Mouse (Mus musculus) midbrain, embryonic 13.5 days (tissue): ENCODE measurements around the gene Gapvd1. TPM values are rescaled to one million over a fixed set of nuclear protein-coding genes. Genes with fewer than 3 reads are reported as not detected.
"Not testable (repeated sequence)": the region's sequence is repeated elsewhere in the genome, so short reads cannot be mapped to it uniquely, and the experiment has no call there.

ENCODE experiments used
- ATAC-seq: fragments of 200-750 bp; cut with Nextera tagmentation; 2 replicates; pipeline ENCODE4 v1.8.0; 2017; ENCODE audit warnings: mild to moderate bottlenecking, moderate TSS enrichment, moderate library complexity
- H3K27ac ChIP-seq: fragments of 300-500 bp; sonication (generic); 2 replicates; pipeline ENCODE4 v1.5.1; 2015; ENCODE audit warnings: inconsistent platforms, mild to moderate bottlenecking, moderate library complexity
- H3K27me3 ChIP-seq: fragments of 300-500 bp; sonication (generic); 2 replicates; pipeline ENCODE4 v1.6.1; 2015; ENCODE audit warnings: mild to moderate bottlenecking, inconsistent platforms
- H3K36me3 ChIP-seq: fragments of 300-500 bp; sonication (generic); 2 replicates; pipeline ENCODE4 v1.6.1; 2015; ENCODE audit warnings: mild to moderate bottlenecking, inconsistent platforms
- H3K4me1 ChIP-seq: fragments of 300-500 bp; sonication (generic); replicated peaks from 2 replicates; pipeline ENCODE4 v1.6.1; 2015; ENCODE audit warnings: inconsistent platforms
- H3K4me2 ChIP-seq: fragments of 300-500 bp; sonication (generic); replicated peaks from 2 replicates; pipeline ENCODE4 v1.6.1; 2015; ENCODE audit warnings: moderate library complexity, mild to moderate bottlenecking, inconsistent platforms
- H3K4me3 ChIP-seq: fragments of 300-500 bp; sonication (generic); replicated peaks from 2 replicates; pipeline ENCODE4 v1.5.1; 2015; ENCODE audit warnings: mild to moderate bottlenecking, inconsistent platforms
- H3K9ac ChIP-seq: fragments of 300-500 bp; sonication (generic); replicated peaks from 2 replicates; pipeline ENCODE4 v1.6.1; 2015; ENCODE audit warnings: mild to moderate bottlenecking, inconsistent platforms
- H3K9me3 ChIP-seq: fragments of 300-500 bp; sonication (generic); 2 replicates; pipeline ENCODE4 v1.6.1; 2016; ENCODE audit warnings: mild to moderate bottlenecking, inconsistent platforms
- WGBS: fragments of 180-500 bp; shearing (Covaris S2); methylation state at CpG from one replicate; pipeline ENCODE4 v1.1.7; 2015; 5-methylcytosine and 5-hydroxymethylcytosine counted together
- polyA plus RNA-seq: library from polyadenylated mRNA; unstranded; fragments of >200 nt; fragmentation: Nextera tagmentation; extraction: Ambion mirVana; gene quantifications from 2 replicates; pipeline ENCODE4 v1.2.1, GENCODE M21; 2015

The Gapvd1 gene
- polyA plus RNA-seq, 1 experiment from 2014 or later, result 126 TPM

DNA sequence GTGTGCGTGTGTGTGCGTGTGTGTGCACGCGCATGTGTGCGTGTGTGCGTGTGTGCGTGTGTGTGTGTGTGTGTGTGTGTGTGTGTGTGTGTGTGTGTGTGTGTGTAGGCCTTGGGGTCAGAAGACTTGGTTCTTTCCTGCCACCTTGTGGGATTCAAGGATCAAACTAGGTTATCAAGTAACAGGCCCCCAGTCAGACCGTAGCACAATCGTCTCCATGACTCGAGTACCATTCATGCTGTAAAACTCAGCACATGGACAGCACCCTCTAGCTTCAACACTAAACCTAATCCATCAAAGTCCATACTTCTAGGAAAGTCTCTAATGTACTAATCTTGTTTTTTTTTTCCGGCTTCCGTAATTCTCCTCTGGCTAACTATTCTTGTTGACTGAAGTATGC is 9.8 kb upstream of the Gapvd1 start:
- H3K27ac ChIP-seq, result no peak overlapping the region
- H3K9ac ChIP-seq, result no peak overlapping the region
- H3K36me3 ChIP-seq, result no peaks in the 10 kb centered on the region
- no peaks in the 10 kb centered on the region for H3K9me3 ChIP-seq
- H3K4me1 ChIP-seq, result no peaks in the 10 kb centered on the region
- WGBS, result 85% methylated on average over 12 of the region's 12 CpGs
- no peak overlapping the region for H3K4me3 ChIP-seq
- ATAC-seq, result no peak
- no peak overlapping the region for H3K4me2 ChIP-seq
- H3K27me3 ChIP-seq, result no peaks in the 10 kb centered on the region

DNA sequence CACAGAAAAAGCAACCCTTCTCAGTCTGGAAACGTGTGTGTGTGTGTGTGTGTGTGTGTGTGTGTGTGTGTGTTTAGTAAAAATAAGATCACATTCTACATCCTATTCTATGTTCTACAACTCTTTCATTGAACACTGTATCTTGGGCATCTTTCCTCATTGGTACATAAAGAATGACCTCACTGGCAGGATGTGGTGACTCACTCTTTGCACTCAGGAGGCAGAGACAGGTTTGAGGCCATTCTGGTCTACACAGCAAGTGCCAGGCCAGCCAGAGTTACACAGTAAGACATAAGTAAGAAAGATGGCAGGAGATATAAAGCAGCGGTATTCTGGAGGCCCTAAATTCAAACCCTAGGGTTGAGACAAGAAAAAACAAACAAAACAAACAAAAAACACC is 7.8 kb upstream of the Gapvd1 start:
- Histone ChIP-seq H3K4me2 (no peak overlapping the region), H3K4me3 (no peak overlapping the region), H3K27me3 (no peaks in the 10 kb centered on the region), H3K27ac (no peak overlapping the region), H3K36me3 (no peaks in the 10 kb centered on the region), H3K9me3 (no peaks in the 10 kb centered on the region), H3K4me1 (no peaks in the 10 kb centered on the region), H3K9ac (no peak overlapping the region)
- no peak for ATAC-seq
- WGBS, result 77% methylated on average over 2 of the region's 2 CpGs

DNA sequence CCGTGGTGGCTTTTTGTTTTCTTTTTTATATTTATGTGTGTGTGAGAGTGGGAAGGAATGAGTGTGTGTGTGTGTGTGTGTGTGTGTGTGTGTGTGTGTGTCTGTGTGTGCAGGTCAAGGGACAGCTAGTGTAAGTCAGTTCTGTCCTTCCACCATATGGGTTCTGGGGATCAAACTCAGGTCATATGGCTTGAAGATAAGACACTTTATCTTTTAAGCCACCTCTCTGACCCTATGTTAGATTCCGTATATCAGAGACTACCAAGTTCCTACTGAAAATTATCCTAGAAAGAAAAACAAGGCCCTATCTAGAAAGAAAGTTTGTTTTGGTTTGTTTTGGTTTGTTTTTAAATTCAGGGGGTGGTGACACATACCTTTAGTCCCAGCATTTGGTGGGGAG is 7.1 kb upstream of the Gapvd1 start:
- Histone ChIP-seq H3K36me3 (no peaks in the 10 kb centered on the region), H3K9ac (no peak overlapping the region), H3K27me3 (no peaks in the 10 kb centered on the region), H3K9me3 (no peaks in the 10 kb centered on the region), H3K27ac (no peak overlapping the region), H3K4me3 (no peak overlapping the region), H3K4me1 (no peaks in the 10 kb centered on the region), H3K4me2 (no peak overlapping the region)
- no peak for ATAC-seq
- WGBS, result 90% methylated on average over 2 of the region's 2 CpGs

GRCm38 (mm10) chr2:34761272-34761671 is 6.2 kb upstream of the Gapvd1 start:
- not testable (repeated sequence) for H3K36me3 ChIP-seq, ATAC-seq, H3K4me2 ChIP-seq, H3K4me1 ChIP-seq, H3K9me3 ChIP-seq, H3K4me3 ChIP-seq, H3K27me3 ChIP-seq, H3K9ac ChIP-seq, H3K27ac ChIP-seq
- 92% methylated on average over 5 of the region's 5 CpGs for WGBS

DNA sequence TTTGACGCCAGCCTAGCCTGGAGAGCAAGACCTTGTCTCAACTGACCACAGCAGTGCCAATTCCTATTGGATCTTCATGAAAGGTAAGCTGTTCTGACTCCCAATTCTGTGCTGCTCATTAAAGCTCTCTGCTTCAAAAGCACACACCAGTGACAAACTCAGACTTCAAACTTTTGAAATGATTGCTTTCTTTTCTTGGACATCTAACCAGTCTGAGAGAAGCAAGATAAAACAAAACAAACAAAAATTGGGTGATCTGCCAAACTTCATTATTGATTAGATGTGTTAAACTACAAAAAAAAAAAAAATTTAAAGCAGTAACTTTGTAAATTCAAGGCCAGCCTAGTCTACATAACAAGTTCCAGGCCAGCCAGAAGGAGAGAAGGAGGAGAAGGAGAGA is 2.3 kb upstream of the Gapvd1 start:
- Histone ChIP-seq H3K4me1 (peaks cover 14% of the 10 kb centered on the region), H3K36me3 (no peaks in the 10 kb centered on the region), H3K9me3 (no peaks in the 10 kb centered on the region), H3K4me3 (no peak overlapping the region), H3K27me3 (no peaks in the 10 kb centered on the region), H3K27ac (no peak overlapping the region), H3K4me2 (no peak overlapping the region), H3K9ac (no peak overlapping the region)
- no peak for ATAC-seq
- WGBS, result 78% methylated on average over 1 of the region's 1 CpGs

GRCm38 (mm10) chr2:34753811-34754550 is 1.1 kb downstream of the Gapvd1 start:
- peak; percentile 96 for ATAC-seq
- WGBS, result under 1% methylated on average over 90 of the region's 106 CpGs
- Histone ChIP-seq H3K4me1 (peaks cover 29% of the 10 kb centered on the region), H3K36me3 (no peaks in the 10 kb centered on the region), H3K4me3 (peak overlapping the region; percentile 95), H3K27ac (peak overlapping the region; percentile 98), H3K9me3 (no peaks in the 10 kb centered on the region), H3K9ac (peak overlapping the region; percentile 97), H3K27me3 (no peaks in the 10 kb centered on the region), H3K4me2 (peak overlapping the region; percentile 64)

GRCm38 (mm10) chr2:34750245-34750644 is 4.8 kb downstream of the Gapvd1 start:
- H3K4me1 ChIP-seq, result peaks cover 29% of the 10 kb centered on the region
- WGBS, result 92% methylated on average over 2 of the region's 2 CpGs
- H3K27ac ChIP-seq, result no peak overlapping the region
- no peak overlapping the region for H3K4me2 ChIP-seq
- no peak overlapping the region for H3K4me3 ChIP-seq
- 0 out of 2 replicates have a peak, but pooled peaks cover 2% of the 10 kb centered on the region for H3K36me3 ChIP-seq
- no peaks in the 10 kb centered on the region for H3K27me3 ChIP-seq
- H3K9me3 ChIP-seq, result no peaks in the 10 kb centered on the region
- no peak for ATAC-seq
- no peak overlapping the region for H3K9ac ChIP-seq

- ATAC-seq, result no peak
- peaks cover 11% of the 10 kb centered on the region for H3K36me3 ChIP-seq
- 96% methylated on average over 4 of the region's 4 CpGs for WGBS
- no peak overlapping the region for H3K4me3 ChIP-seq
- no peaks in the 10 kb centered on the region for H3K9me3 ChIP-seq
- no peak overlapping the region for H3K27ac ChIP-seq
- no peak overlapping the region for H3K4me2 ChIP-seq
- H3K27me3 ChIP-seq, result no peaks in the 10 kb centered on the region
- H3K9ac ChIP-seq, result no peak overlapping the region
- peaks cover 24% of the 10 kb centered on the region for H3K4me1 ChIP-seq
Observed at GRCm38 (mm10) chr2:34748479-34748878, 6.6 kb downstream of the Gapvd1 start.

GRCm38 (mm10) chr2:34745673-34746072 is 9.4 kb downstream of the Gapvd1 start:
- no peak overlapping the region for H3K4me2 ChIP-seq
- H3K36me3 ChIP-seq, result peaks cover 20% of the 10 kb centered on the region
- H3K9ac ChIP-seq, result no peak overlapping the region
- no peak overlapping the region for H3K27ac ChIP-seq
- no peaks in the 10 kb centered on the region for H3K4me1 ChIP-seq
- WGBS, result 98% methylated on average over 2 of the region's 2 CpGs
- H3K4me3 ChIP-seq, result no peak overlapping the region
- H3K27me3 ChIP-seq, result no peaks in the 10 kb centered on the region
- no peak for ATAC-seq
- no peaks in the 10 kb centered on the region for H3K9me3 ChIP-seq

DNA sequence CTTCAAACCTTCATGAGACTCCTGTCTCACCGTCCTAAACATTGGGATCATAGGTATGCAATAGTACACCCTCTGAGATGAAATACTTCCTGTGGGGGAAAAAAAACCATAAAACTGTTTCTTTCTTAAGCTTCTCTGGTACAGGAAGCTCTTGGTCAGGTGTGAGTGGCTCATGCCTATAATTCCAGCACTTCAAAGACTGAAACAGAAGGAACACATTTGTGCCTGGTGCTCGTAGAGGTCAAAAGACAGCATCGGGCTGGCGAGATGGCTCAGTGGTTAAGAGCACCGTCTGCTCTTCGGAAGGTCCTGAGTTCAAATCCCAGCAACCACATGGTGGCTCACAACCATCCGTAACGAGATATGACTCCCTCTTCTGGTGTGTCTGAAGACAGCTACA is 10.6 kb downstream of the Gapvd1 start:
- 97% methylated on average over 8 of the region's 8 CpGs for WGBS
- peaks cover 20% of the 10 kb centered on the region for H3K36me3 ChIP-seq
- no peak overlapping the region for H3K9ac ChIP-seq
- ATAC-seq, result no peak
- H3K4me2 ChIP-seq, result no peak overlapping the region
- no peak overlapping the region for H3K27ac ChIP-seq
- no peaks in the 10 kb centered on the region for H3K9me3 ChIP-seq
- H3K27me3 ChIP-seq, result no peaks in the 10 kb centered on the region
- H3K4me3 ChIP-seq, result no peak overlapping the region
- no peaks in the 10 kb centered on the region for H3K4me1 ChIP-seq

- no peak overlapping the region for H3K4me3 ChIP-seq
- 96% methylated on average over 8 of the region's 8 CpGs for WGBS
- ATAC-seq, result no peak
Observed at GRCm38 (mm10) chr2:34742675-34743074, 12.4 kb downstream of the Gapvd1 start.

GRCm38 (mm10) chr2:34741390-34742159 is 13.5 kb downstream of the Gapvd1 start:
- H3K36me3 ChIP-seq, result peaks cover 20% of the 10 kb centered on the region
- H3K4me3 ChIP-seq, result no peak overlapping the region
- H3K4me2 ChIP-seq, result no peak overlapping the region
- no peaks in the 10 kb centered on the region for H3K27me3 ChIP-seq
- H3K27ac ChIP-seq, result no peak overlapping the region
- WGBS, result 95% methylated on average over 12 of the region's 12 CpGs
- no peak for ATAC-seq
- H3K9ac ChIP-seq, result no peak overlapping the region
- H3K4me1 ChIP-seq, result no peaks in the 10 kb centered on the region
- H3K9me3 ChIP-seq, result no peaks in the 10 kb centered on the region

More at GRCm38 (mm10) chr2:34742675-34743074, 12.4 kb downstream of the Gapvd1 start:
- no peak overlapping the region for H3K9ac ChIP-seq
- H3K27ac ChIP-seq, result no peak overlapping the region
- H3K4me2 ChIP-seq, result no peak overlapping the region
- no peaks in the 10 kb centered on the region for H3K27me3 ChIP-seq
- H3K4me1 ChIP-seq, result no peaks in the 10 kb centered on the region
- H3K9me3 ChIP-seq, result no peaks in the 10 kb centered on the region
- peaks cover 20% of the 10 kb centered on the region for H3K36me3 ChIP-seq
